Mouse (Mus musculus) T-helper 17 cell (primary cell): ENCODE data around the gene Cdhr1.

Experiments
- in situ Hi-C, 2 experiments: fragments of 300-600 bp; cut with MboI, MseI; formaldehyde crosslinking; loops; 1 replicate in 1 of 2; 2 replicates in 1 of 2; pipeline ENCODE4 v1.15.1; 2025; ENCODE audit warnings: high pct_unique_total_duplicates in 2 of 2

Cdhr1 gene

DNA sequence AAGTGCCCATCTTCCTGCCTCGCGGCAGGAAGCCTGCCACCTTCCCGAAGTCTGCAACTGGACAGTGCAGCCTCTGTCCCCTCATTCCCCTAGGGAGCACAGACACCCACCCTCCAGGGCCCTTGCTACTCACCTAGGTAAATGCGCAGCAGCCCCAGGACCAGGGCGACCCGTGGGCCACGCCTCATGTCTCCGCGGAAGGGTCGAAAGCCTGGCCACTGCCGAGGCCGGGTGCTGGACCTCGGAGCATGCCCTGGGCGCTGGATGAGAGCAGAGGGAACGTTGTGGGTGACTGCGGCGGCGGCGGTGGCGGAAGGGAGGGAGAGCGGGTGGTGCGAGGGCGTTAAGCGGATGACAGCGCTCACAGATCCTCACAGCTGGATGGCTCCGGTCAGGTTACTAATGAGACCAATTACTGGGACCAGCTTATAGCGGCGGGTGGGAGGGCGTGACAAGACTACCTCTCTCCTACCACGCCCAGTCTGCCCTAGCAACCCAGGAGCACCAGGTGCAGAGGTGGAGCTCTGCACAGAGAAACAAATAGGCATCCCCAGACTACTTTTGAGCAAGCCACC lies at the start of gene Cdhr1:
TSS of gene Cdhr1 (minus strand) at position 392 of the 575 bp plus-strand sequence.
- in situ Hi-C loops, result no loop called here

DNA sequence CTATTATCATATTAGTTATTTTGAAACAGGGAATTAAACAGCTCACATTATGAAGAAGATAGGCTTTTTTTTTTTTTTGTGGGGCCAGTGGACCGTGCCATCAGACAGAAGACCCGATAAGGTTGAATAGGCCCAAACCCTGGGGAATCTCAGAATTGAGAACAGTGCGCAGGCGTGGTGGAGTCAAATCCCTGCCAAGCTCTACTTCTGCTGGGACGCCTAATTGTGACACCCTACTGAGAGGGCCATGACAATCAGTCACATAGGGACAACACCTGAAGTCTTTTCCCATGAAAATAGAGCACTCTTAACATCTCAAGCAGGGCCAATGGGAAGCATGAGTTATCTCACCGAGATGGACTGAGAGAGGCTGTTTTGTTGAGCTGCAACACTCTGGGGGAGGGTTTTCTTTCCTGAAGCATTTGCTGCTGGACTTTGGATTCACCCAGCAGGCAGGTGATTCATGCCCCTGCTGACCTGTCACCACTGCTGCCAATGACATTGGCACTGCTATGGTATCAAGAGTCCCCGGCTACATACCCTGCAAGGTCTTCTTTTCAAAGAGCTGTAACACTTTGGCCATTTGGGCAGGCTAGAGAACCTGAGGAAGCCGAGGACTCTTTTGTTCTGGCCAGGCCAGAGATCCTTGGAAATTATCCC lies 41.0 kb upstream of the Cdhr1 start:
- in situ Hi-C loops, result loop anchor here in 1 of 2 experiments (10.0 kb wide), 1 partner anchor 184 kb away; no protein-coding TSS in a partner anchor

DNA sequence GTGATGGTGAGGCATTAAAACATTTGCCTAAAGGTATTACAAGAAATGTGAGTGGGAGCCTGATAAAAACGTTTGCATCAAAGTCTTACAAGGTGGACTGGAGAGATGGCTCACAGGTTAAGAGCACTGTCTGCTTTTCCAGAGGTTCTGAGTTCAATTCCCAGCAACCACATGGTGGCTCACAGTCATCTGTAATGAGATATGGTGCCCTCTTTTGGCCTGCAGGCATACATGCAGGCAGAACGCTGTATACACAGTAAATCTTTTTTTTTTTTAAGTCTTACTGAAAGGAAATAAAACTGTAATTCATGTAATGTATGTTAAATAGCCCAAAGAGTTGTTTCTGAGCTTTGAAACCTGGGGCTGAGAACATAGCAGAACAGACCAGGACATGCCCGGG lies 39.4 kb upstream of the Cdhr1 start:
- in situ Hi-C loops, result loop anchor here in 1 of 2 experiments (10.0 kb wide), 1 partner anchor 183 kb away; no protein-coding TSS in a partner anchor

DNA sequence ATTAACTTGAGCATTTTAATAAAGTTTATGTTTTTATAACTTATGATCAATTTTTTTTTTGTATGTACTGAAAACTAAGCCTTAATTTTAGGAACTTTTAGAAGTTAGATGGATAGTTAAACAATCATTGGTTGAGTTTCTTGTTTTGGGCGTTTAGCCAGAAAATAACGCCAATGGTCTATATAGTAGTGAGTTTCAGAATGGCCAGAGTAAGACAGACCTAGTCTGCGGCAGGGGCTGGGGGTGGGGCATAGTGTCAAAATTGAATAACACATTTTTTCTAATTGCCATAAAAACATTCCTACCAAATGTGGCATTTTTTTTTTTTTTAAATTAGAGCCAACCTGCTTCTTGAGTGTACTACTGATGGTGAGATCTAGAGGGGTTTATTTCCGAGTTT lies 38.0 kb upstream of the Cdhr1 start:
- in situ Hi-C loops, result loop anchor here in 1 of 2 experiments (10.0 kb wide), 1 partner anchor 181 kb away; no protein-coding TSS in a partner anchor

DNA sequence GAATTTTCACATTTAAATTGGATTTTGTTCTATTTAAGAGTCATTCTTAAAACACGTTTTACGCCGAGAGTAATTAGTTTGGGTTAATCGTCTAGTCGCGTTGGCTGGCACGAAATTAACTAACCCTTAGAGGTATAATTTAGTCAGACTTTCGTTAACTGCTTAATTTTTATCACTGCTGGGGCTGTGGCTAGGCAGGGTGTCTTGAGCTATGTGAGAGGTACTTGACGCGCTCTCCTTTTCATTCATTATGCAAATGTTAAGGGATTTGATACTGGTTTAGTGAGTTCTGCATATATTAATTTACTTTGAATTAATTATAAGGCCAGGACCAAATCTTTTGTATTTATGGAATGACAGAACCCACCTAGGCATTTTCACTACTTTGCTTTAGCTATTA lies 37.5 kb upstream of the Cdhr1 start:
- in situ Hi-C loops, result loop anchor here in 1 of 2 experiments (10.0 kb wide), 1 partner anchor 181 kb away; no protein-coding TSS in a partner anchor

DNA sequence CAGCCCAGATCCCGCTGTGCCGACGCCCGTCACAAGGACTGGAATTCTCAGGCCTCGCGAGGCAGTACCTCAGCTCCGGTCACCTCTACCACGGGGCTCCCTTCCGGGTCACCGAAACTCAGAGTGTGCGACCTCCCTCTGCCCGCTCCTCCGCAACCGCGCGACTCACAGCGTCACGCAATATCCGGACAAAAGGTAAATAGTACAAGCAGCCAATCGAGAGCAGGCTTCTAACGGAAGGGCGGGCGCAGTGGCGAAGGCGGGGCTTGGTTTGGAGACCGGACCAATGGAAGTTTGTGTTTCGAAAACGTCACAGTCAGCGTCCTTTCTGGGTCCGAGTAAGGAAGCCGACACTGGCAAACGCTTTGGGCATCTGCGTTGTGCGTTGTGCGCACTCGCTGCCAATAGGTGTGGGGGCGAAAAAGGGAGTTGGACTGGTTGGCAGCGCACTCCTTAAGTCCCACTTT lies 37.0 kb upstream of the Cdhr1 start, which contains the start of gene Ghitm:
TSS of gene Ghitm (minus strand) at position 146 of the 467 bp plus-strand sequence.
- in situ Hi-C loops, result loop anchor here in 1 of 2 experiments (10.0 kb wide), 1 partner anchor 180 kb away; no protein-coding TSS in a partner anchor

DNA sequence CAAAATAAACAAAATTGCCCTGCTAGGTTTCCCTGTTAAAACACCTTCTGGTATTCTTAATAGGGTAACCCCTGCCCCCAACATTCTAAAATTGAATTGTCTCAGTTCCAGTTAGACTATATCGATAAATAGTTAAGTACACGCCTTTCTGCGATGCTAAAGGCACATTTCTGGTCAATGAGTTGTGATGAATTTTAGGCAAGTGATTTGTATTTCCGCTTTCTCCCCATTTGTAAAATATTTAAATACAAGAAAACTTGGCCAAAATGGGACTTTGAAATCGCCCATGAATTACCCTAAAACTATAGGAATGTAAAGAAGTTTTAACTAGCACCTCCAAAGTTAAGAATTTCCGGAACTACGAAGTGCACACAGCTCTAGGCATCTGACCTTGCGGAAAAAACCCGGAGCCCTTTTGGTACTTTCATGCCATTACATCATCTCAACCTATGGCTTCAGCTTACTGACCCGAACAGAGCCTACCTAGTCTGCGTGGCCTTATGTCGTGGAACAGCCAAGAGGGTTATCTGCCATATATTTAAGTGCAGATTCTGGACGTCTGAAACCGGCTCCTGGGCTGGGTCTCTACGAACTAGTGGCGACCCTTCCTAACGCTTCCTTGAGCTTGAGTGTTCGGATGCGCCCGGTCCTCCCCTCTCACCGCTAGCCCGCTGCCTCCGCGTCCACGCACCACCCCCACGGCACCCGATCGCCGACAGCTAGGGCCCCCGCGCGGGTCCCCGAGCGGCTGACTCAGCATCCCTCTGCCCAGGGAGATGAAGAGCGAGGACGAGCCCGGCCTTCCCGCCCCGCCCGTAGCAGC lies 36.4 kb upstream of the Cdhr1 start:
- in situ Hi-C loops, result loop anchor here in 1 of 2 experiments (10.0 kb wide), 1 partner anchor 180 kb away; no protein-coding TSS in a partner anchor

DNA sequence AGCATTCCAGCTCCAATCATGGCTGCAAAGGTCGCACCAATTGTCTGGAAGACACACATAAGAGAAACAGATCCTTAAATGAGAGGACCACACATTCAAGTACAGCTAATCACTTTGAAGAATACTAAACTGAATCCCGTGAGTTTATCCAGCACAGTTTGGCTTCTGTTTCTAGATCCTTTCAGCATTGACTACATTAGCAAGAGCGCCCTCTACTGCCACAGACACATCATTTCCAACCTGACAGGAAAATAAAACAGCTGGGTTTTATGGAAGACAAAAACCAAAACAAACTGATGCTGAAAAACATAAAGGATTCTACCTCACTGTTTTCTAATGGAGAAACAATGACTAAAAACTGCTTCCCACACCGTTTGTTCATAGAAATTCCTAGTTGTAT lies 29.5 kb upstream of the Cdhr1 start:
- in situ Hi-C loops, result loop anchor here (5.0 to 10.0 kb wide), 3 partner anchors 143 to 265 kb away; no protein-coding TSS in a partner anchor

DNA sequence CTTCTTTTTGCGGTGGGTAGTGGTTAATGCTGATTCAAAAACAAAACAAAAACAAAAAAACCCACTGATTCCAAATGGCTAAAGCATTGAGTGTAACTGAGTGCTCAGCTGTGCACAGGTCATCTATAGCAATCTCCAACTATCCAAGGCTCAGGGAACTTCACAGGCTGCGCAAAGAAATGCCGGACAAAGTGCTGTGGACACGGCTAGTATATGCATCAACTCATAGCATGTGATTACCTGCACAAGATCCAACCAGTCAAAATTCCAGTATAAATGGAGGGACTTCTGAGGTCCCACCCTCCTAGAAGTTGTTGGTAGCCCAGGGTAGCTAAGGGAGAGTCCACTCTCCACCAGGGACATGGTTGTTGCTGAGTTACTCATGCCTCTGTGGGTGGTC lies 21.1 kb upstream of the Cdhr1 start:
- in situ Hi-C loops, result no loop called here

DNA sequence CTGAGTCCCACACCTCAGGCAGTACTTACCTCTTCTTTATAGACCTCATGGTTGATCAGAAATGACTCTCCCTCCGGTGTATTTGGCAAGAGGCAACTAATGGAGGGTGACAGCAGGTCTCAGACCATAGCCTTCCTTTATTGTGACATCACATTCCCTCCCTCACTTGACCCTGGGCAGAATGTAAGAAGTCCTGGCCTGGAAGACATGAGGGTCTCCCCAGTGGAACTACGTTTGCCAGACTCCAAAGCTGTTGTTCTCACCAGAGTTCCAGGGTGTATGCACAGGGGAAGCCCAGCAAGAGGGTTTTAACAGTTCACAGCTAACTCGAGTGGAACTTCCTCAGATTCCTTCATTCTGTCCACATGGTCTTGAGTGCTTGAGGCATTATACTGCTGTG lies 15.8 kb upstream of the Cdhr1 start, which contains the start of gene 2610528A11Rik:
TSS of gene 2610528A11Rik (minus strand) at position 101 of the 400 bp plus-strand sequence.
- in situ Hi-C loops, result no loop called here

DNA sequence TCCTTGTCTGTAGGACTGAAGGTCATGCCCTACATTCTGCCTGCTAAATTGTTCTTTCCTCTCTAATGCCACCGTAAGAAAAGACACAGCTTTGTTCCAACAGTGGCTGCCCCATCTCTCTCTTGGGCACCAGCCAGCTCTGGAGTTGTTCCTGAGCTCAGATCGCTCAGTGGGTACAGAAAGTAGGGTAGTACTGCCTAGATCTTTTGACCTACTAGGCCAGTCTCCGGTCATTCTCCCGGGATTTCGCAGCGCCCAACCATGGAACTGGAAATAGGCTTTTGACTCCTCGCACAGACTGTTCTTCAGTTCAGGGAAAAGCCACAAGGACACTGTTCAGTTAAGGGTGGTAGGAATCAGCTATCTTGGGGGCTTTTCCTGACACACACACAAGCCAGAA lies 14.8 kb upstream of the Cdhr1 start:
- in situ Hi-C loops, result no loop called here

DNA sequence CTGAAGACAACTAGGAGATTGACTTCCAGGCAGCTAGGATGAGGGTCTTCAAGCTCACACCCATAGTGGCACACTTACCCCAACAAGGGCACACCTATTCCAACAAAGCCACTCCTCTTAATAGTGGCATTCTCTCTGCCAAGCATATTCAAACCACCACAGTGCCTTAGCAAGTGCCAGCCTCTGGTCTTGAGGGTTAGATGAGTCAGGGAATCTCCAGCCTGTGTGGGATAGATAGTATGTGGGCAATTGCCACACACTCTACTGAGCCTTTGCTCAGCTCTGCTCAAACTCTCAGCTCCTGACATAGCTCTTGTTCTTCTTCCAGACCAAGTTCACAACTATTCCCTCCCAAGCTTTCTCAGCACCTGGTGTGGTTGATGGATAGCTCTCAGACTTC lies 13.2 kb upstream of the Cdhr1 start:
- in situ Hi-C loops, result no loop called here

DNA sequence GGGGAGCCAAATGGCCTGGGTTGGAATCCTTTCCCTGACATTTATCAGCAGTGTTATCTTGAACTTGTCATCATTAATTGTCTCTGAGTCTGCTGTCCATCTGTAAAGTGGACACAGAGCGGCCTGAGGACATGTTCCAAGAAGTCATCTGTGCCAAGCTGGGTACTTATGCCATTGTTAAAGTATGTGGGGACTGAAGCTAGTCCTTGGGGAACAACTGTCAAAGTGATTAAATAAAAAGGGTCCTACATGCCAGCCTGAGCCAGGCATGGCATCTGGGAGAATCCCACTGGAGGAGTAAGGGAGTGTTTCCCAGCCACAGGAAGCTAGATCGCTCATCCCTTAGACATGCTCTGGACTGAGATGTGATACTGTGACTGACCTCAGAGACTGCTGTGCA lies 12.3 kb upstream of the Cdhr1 start:
- in situ Hi-C loops, result no loop called here

DNA sequence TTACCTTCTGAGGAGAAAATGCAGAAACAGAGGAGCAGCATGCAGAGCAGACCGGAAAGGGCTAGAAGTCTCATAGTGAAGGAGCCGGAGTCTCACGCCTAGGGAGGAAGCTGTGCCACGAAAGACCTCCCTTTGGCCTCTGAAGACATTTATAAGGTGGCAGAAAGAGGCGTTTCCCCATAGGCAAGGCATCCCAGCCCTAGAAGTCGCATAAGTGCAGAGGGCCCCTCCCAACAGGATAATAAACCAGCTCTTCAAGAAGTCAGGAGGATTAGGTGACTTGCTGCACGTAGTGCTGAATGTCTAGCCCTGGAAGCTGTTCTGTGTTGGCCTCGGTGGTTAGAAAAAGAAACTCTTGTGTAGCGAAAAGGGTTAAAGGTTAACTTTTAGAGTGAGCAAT lies 11.8 kb upstream of the Cdhr1 start:
- in situ Hi-C loops, result no loop called here

DNA sequence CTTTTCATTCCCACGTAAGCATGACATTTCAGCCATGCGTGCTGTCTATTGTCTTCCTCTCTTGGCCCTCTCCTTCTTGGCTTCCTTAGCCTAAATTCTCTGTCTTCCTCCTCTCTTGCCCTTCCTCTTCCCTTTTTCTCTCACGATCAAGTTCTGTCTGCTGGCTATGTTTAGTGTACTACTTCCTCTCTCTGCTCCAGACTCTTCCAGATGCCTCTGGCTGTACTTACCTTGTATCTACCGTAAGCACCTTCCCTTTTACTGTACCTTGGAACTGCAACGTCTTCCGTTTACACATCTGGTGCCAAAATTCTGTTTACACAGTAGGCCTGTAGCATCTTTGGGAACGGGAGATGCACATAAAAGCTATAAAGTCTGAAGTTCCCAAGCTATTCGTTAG lies 11.3 kb upstream of the Cdhr1 start:
- in situ Hi-C loops, result no loop called here

DNA sequence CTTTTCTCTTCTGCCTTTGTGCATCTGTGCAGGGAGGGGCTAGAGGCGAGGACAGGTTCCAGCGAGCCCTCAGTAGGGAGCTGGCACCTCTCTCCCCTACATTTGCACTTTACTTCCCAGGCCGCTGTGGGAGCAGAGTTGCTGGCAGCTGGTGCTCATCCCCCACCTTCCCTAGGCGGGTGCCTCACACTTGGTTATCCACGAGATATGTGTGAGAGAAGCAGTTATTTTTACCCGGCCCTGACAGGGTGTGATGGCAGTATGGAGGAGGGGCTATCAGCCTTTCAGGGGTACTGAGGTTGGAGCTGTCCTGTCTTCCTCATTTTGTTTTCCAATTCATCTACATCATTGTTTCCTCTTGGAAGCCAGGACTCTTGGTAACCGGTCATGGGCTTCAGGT lies 7.7 kb upstream of the Cdhr1 start:
- in situ Hi-C loops, result no loop called here

DNA sequence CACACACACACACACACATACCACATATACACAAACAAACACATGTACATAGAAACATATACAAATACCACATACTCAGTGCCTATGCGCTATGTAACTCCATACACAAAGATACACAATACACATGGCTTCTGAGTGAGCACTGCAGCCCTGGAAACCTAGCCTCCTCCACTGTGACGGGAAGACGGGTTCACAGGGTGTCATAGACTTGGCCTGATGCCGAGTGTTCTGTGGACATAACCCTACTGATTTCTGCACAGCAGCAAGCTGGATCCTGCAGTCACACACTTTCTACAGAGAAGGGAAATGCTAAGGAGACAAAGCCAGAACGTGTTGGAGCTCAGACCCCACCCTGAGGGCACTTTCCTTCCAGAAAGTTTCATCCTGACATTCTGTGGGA lies 6.6 kb upstream of the Cdhr1 start:
- in situ Hi-C loops, result no loop called here

DNA sequence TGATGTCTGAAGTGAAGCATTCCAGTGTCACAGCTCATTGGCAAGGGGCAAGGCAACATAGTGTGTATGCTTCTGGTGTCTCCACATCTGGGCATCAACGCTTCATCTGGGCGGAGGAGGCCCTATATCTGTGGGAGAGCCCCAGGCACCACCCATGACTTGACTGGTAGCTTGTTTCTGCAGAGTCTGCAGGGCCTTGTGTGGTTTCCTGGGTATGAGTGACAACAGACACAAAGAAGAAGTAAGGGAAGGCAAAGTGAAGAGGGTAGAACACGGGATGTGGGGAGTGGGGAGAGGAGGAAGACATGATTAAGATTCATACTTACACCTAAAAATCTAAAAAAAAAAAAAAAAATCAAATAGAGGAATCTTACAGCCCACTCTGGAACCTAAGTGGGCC lies 4.3 kb upstream of the Cdhr1 start:
- in situ Hi-C loops, result no loop called here

DNA sequence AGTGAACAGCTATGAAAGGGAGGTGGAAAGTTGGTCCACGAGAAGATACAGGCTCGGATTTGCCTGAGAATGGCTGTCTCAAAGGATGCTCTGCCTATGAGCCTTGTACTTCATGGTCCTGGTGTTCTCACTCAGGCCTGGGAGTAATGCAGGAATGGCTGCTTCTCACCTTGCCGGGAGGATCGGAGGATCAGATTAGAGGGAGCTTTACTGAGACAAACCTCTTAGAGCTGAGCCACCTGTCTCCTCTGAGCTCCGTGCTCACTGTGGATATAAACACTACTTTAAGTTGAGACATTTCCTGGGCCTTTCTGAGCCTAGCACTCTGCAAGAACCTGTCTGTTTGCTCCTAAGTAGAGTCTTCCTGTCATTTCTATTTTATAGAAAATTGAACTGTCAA lies 3.4 kb upstream of the Cdhr1 start:
- in situ Hi-C loops, result no loop called here

DNA sequence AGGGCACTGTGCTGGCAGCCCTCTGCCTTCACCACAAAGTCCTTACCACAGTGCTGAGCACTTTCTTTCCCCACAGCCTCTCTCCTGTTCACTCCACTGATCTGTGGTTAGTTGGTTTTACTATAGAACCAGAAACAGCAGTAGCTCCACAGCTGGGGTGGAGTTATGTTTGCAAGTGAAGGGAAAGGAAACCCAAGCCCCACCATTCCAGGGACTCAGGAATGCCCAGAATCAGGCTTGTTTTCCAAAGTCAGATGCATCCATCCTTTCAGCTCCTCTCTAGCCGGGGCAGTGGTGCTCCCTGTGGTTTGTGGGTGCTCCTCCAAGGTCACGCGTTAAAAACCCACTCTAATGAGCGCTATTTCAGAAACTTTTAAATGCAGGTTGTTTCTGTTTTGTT lies 2.6 kb downstream of the Cdhr1 start:
- in situ Hi-C loops, result no loop called here

DNA sequence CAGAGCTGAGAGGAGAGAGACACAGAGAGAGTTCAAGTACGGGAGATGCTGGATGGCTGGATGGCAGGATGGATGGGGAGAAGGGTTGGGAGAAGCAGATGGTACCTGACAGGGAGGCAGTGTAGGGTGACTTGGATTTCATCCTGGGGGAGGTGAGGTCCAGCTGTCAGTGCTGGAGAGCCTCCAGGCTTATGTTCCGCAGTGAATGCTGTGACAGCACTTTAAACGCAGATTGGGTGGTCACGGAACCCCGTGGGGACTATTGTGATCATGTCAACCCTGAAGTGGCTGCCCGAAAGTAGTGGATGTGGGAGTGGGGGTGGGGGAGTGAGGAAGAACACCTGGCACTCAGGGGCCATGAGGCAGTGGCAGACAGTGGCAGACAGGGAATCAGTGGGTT lies 3.7 kb downstream of the Cdhr1 start:
- in situ Hi-C loops, result no loop called here

DNA sequence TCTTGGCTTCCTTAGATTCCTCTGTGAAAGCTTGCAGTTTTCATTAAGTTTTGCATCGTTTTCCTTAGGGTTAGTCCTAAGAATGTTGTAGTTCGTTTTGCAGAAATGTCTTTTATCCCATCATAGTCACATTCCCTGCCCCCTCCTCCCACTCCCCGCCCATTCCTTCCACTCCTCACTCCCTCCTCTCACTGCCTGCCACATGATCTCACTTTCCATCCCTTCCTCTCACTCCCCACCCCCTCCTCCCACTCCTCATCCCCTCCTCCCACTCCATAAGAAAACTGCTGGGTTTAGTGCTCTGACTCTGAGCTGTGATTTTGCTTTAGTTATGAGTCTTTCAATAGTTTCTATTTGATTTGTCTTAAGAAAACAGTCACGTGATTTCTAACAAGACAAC lies 14.4 kb downstream of the Cdhr1 start:
- in situ Hi-C loops, result no loop called here
